Mouse (Mus musculus) central nervous system, embryonic 11.5 days (tissue): ENCODE measurements around the gene Vezf1. TPM values are rescaled to one million over a fixed set of nuclear protein-coding genes. Genes with fewer than 3 reads are reported as not detected.

Source experiments
- polyA plus RNA-seq: library from polyadenylated mRNA; depleted of rRNA; stranded (reverse); fragments of >200 nt; gene quantifications from 2 replicates; pipeline ENCODE4 v1.2.3, GENCODE M21; 2012; rRNA removed

Gene Vezf1
- 34.1 and 59.4 TPM in 2 replicates for polyA plus RNA-seq

DNA sequence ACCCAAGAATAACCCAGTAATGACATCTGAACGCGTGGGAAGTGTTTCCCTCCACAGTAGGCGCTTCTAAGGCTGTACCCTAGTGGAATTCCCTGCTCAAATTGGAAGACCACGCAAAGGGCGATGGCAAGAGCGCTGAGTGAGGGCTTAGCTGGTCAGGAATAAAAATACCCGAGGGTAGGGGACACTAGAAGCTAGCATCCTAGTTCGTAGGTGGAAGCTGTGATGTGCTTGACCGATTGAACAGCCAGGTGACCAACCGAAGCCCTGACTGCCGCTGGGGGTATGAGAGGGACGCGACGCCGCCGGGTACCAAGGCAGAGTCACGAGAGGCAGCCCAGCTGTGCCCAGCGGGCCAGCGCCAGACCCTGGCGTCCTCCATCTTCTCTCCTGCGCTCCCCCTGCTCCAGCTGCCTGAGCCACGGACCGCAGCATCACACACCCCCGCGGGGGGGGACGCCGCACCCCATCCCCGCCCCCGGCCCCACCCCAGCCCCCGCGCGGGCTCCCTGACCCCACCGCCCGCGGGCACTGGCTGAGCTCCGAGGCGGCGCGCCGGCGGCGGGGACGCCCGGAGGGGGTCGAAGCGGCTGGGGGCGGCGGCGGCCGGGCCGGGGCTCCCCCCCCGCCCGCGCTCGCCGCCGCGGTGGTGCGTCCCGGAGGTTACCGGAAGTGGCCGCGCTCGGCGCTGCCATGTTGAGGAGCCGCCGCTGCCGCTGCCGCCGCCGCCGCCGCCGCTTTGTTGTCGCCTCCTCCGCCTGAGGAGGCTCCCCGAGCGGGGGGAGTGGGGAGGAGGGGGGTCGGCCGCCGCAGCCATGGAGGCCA lies at the start of gene Vezf1:
Gene Vezf1, plus strand, starts transcription at position 694 of the 825 bp plus-strand sequence.

DNA sequence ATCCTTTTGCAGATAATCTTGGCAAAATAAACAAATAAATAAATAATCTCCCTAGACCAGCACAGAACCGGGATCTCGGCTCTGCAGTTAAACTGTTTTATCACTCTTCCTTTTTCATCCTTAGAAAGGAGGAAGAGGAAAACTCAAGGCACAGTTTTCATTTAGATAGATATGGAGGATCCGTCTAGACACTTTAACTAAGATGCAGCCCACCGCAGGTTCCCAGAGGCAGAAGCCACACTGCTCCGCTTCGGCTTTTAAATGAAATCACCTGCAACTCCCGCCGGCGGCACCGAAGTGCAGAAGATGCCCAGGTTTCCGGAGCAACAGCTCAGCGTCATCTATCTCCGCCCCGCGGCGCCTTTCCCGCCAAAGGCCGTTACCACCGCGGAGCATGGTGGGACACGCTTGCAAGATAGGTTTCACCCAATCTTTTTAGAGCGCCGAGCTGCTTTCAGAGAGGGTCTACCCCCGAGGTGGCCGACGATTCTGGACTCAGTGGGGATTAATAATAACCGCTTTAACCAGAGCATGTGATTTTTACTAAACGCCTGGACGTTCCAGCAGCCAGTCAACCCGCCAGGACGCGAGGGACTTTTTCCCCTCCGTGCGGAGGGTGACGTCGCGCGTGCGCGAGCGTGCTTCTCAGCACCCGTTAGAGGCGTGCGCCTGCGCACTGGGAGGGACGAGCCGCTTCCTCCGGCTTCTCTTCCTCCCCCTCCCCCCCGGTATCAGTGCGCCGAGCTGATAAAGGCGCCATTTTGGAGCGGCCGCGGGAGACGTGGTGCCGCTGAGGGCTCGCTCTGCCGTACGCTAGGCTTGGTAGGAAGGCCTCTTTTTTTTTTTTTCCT lies 20.9 kb upstream of the Vezf1 start, which contains the start of gene Srsf1:
Gene Srsf1, plus strand, starts transcription at position 430 of the 851 bp plus-strand sequence.

GRCm38 (mm10) chr11:88098021-88098729 lies 30.1 kb downstream of the Vezf1 start, which contains the start of gene Cuedc1:
Cuedc1 (plus strand) TSS chr11:88098058.

Other genes with a start within 250 kb of the Vezf1 start
- gene Lpo, start 240.0 kb upstream of the Vezf1 start, polyA plus RNA-seq = 0.26 and 0.28 TPM in 2 replicates
- 24.2 and 24.6 TPM in 2 replicates for gene Mks1, start 215.1 kb upstream of the Vezf1 start, polyA plus RNA-seq
- gene Epx, start 192.7 kb upstream of the Vezf1 start, polyA plus RNA-seq = 0.35 and 0.50 TPM in 2 replicates
- not detected in 2 replicates for gene Olfr462, start 176.0 kb upstream of the Vezf1 start, polyA plus RNA-seq
- gene Olfr463, start 170.9 kb upstream of the Vezf1 start, polyA plus RNA-seq = not detected in 2 replicates
- gene Olfr464, start 147.3 kb upstream of the Vezf1 start, polyA plus RNA-seq = 0.02 TPM in 1 of 2 replicates, not detected in the other
- gene Dynll2, start 80.7 kb upstream of the Vezf1 start, polyA plus RNA-seq = 143 and 238 TPM in 2 replicates
- gene Srsf1, start 20.9 kb upstream of the Vezf1 start, polyA plus RNA-seq = 701 and 860 TPM in 2 replicates
- 37.6 and 46.6 TPM in 2 replicates for gene Cuedc1, start 29.8 kb downstream of the Vezf1 start, polyA plus RNA-seq
- gene Mrps23, start 136.1 kb downstream of the Vezf1 start, polyA plus RNA-seq = 92.2 and 103 TPM in 2 replicates
- 6.9 and 8.9 TPM in 2 replicates for gene Ccdc182, start 225.8 kb downstream of the Vezf1 start, polyA plus RNA-seq